Mouse (Mus musculus) testis, adult 2 months (tissue): ENCODE data around the gene Acadvl. TPM values are rescaled to one million over a fixed set of nuclear protein-coding genes. Genes with fewer than 3 reads are reported as not detected.

Source experiments
- H3K27ac ChIP-seq: fragments of 200-500 bp; 2 replicates; pipeline ENCODE4 v1.5.1; 2012; ENCODE audit warnings: low read depth, low read length; ENCODE audit not compliant: control insufficient read depth, insufficient read depth
- H3K27me3 ChIP-seq: fragments of 200-500 bp; 2 replicates; pipeline ENCODE4 v1.6.1; 2012; ENCODE audit warnings: mild to moderate bottlenecking, low read length, moderate library complexity; ENCODE audit not compliant: control insufficient read depth, insufficient read depth
- H3K36me3 ChIP-seq: fragments of 200-500 bp; 2 replicates; pipeline ENCODE4 v1.6.1; 2012; ENCODE audit warnings: mild to moderate bottlenecking, low read length; ENCODE audit not compliant: control insufficient read depth, insufficient read depth
- H3K4me1 ChIP-seq: fragments of 200-500 bp; 2 replicates; pipeline ENCODE4 v1.6.1; 2012; ENCODE audit warnings: low read length; ENCODE audit not compliant: control insufficient read depth, insufficient read depth
- H3K4me3 ChIP-seq: fragments of 200-500 bp; 2 replicates; pipeline ENCODE4 v1.5.1; 2012; ENCODE audit warnings: low read depth, mild to moderate bottlenecking, low read length, moderate library complexity, mixed read lengths; ENCODE audit not compliant: control insufficient read depth
- CTCF ChIP-seq: fragments of 200-500 bp; IDR thresholded peaks from 2 replicates; pipeline ENCODE4 v1.5.1; 2012; ENCODE audit warnings: low read depth, mild to moderate bottlenecking, inconsistent platforms, low read length, moderate library complexity; ENCODE audit not compliant: control insufficient read depth, insufficient read depth, insufficient replicate concordance
- POLR2A ChIP-seq: fragments of 200-500 bp; IDR thresholded peaks from 2 replicates; pipeline ENCODE4 v1.6.1; 2012; ENCODE audit warnings: low read depth, mild to moderate bottlenecking, inconsistent platforms, low read length, moderate library complexity; ENCODE audit not compliant: control insufficient read depth
- polyA plus RNA-seq: library from polyadenylated mRNA; depleted of rRNA; stranded (reverse); fragments of >200 nt; gene quantifications from 2 replicates; pipeline ENCODE4 v1.2.3, GENCODE M21; 2012

The Acadvl gene
- polyA plus RNA-seq, 1 experiment: 20.6 TPM

GRCm38 (mm10) chr11:69970775-69971174 lies 44.4 kb downstream of the Acadvl start:
- H3K4me3 ChIP-seq: no peak overlapping the region
- peaks cover 14% of the 10 kb centered on the region for H3K4me1 ChIP-seq
- TF ChIP-seq CTCF: no peak
- TF ChIP-seq POLR2A: no peak
- no peaks in the 10 kb centered on the region for H3K27me3 ChIP-seq
- peaks cover 2% of the 10 kb centered on the region; the same call in 1 of the 2 replicates for H3K36me3 ChIP-seq
- no peak overlapping the region for H3K27ac ChIP-seq

GRCm38 (mm10) chr11:69970222-69970621 lies 45.0 kb downstream of the Acadvl start:
- Histone ChIP-seq H3K36me3 (peaks cover 2% of the 10 kb centered on the region; the same call in 1 of the 2 replicates), H3K4me1 (peaks cover 19% of the 10 kb centered on the region), H3K27me3 (no peaks in the 10 kb centered on the region), H3K27ac (no peak overlapping the region), H3K4me3 (no peak overlapping the region)
- no peak for TF ChIP-seq POLR2A
- no peak for TF ChIP-seq CTCF

GRCm38 (mm10) chr11:69968793-69969192 lies 46.4 kb downstream of the Acadvl start:
- no peaks in the 10 kb centered on the region for H3K27me3 ChIP-seq
- H3K4me1 ChIP-seq: peaks cover 20% of the 10 kb centered on the region
- H3K27ac ChIP-seq: no peak overlapping the region
- TF ChIP-seq CTCF: no peak
- no peak for TF ChIP-seq POLR2A
- no peak overlapping the region for H3K4me3 ChIP-seq
- peaks cover 2% of the 10 kb centered on the region; the same call in 1 of the 2 replicates for H3K36me3 ChIP-seq

GRCm38 (mm10) chr11:69966860-69967517 lies 48.2 kb downstream of the Acadvl start:
- 0 out of 2 replicates have a peak overlapping the region, but pooled peaks have one; percentile 35 for H3K27ac ChIP-seq
- TF ChIP-seq POLR2A (no peak), CTCF (no peak)
- H3K36me3 ChIP-seq: peaks cover 2% of the 10 kb centered on the region; the same call in 1 of the 2 replicates
- no peaks in the 10 kb centered on the region for H3K27me3 ChIP-seq
- peaks cover 20% of the 10 kb centered on the region for H3K4me1 ChIP-seq
- H3K4me3 ChIP-seq: peak overlapping the region; percentile 42

- Histone ChIP-seq H3K4me3 (peak overlapping the region; percentile 42), H3K36me3 (peaks cover 2% of the 10 kb centered on the region; the same call in 1 of the 2 replicates), H3K27ac (peak overlapping the region; percentile 35; the same call in 1 of the 2 replicates), H3K4me1 (peaks cover 20% of the 10 kb centered on the region), H3K27me3 (no peaks in the 10 kb centered on the region)
- TF ChIP-seq CTCF: no peak
These were observed 49.0 kb downstream of the Acadvl start for GRCm38 (mm10) chr11:69966006-69966859.

- H3K27me3 ChIP-seq: no peaks in the 10 kb centered on the region
- H3K36me3 ChIP-seq: peaks cover under 1% of the 10 kb centered on the region; the same call in 1 of the 2 replicates
- TF ChIP-seq POLR2A (no peak), CTCF (no peak)
- H3K4me3 ChIP-seq: peak overlapping the region; percentile 34
- no peak overlapping the region for H3K27ac ChIP-seq
- peaks cover 20% of the 10 kb centered on the region for H3K4me1 ChIP-seq
These were observed 49.8 kb downstream of the Acadvl start for GRCm38 (mm10) chr11:69965271-69966005.

GRCm38 (mm10) chr11:69964650-69965270 lies 50.5 kb downstream of the Acadvl start, which contains the start of gene Cldn7:
Cldn7 (plus strand) TSS chr11:69964779.
- Histone ChIP-seq H3K36me3 (no peaks in the 10 kb centered on the region; the same call in 1 of the 2 replicates), H3K4me1 (peaks cover 20% of the 10 kb centered on the region), H3K27ac (no peak within 1 kb of the TSS), H3K27me3 (no peaks in the 10 kb centered on the region), H3K4me3 (peak within 1 kb of the TSS; percentile 33)
- TF ChIP-seq POLR2A (no peak), CTCF (no peak)
